Comparison of ENCODE assay signal across 15 mouse cellular contexts in genomic region chr3:148635101-148635500, GRCm38 (mm10).
DNase-seq lines count a peak whose midpoint lies in the region; ATAC-seq and TF ChIP-seq lines count a peak whose summit lies in the region.
"Had no signal": no experiment of that assay in that cellular context is flagged by ENCODE, and none has a peak within 500 bp of the region (broad histone marks: within the 10 kb centered on the region; RNA-seq: fewer than 3 reads in every experiment).

No protein-coding gene starts in this region.

- no peak overlapping the region for H3K4me2 ChIP-seq in lung, embryonic 14.5 days
- H3K4me2 ChIP-seq: liver, embryonic 11.5 days; neural tube, embryonic 12.5 days had no signal

- H3K9me3 ChIP-seq in lung, embryonic 14.5 days (ENCODE audit: low read depth, low read length) = no peaks in the 10 kb centered on the region
- H3K9me3 ChIP-seq in heart, embryonic 10.5 days = no peaks in the 10 kb centered on the region
- H3K9me3 ChIP-seq: neural tube, embryonic 12.5 days had no signal

- no peaks in the 10 kb centered on the region for H3K36me3 ChIP-seq in lung, embryonic 14.5 days (ENCODE audit: insufficient read depth)
- H3K36me3 ChIP-seq in heart, embryonic 10.5 days = no peaks in the 10 kb centered on the region
- H3K36me3 ChIP-seq: neural tube, embryonic 12.5 days had no signal

- ATAC-seq in lung, embryonic 14.5 days (ENCODE audit: insufficient read depth) = peak; percentile 55; the same call in 1 of the 2 replicates
- ATAC-seq: activated CD4-positive, CD25-positive, alpha-beta regulatory T cell, adult 4 months; hindbrain, embryonic 16.5 days had no signal

- no peaks in the 10 kb centered on the region for H3K27me3 ChIP-seq in lung, embryonic 14.5 days (ENCODE audit: insufficient read depth, low read length)
- no peaks in the 10 kb centered on the region for H3K27me3 ChIP-seq in heart, embryonic 10.5 days (ENCODE audit: insufficient read depth, poor library complexity, severe bottlenecking)
- H3K27me3 ChIP-seq: CH12.LX had no signal

- no peak for TF ChIP-seq CTCF in lung, embryonic 14.5 days (IDR thresholded peaks at IDR 0.05; ENCODE audit: low read depth)
- TF ChIP-seq CTCF in lung, adult 2 months (IDR thresholded peaks at IDR 0.05; ENCODE audit: insufficient read depth, low read length) = no peak

- intact Hi-C loops in heart, postnatal 36 days (cut with DNase I) = no loop called here

- H3K4me1 ChIP-seq in lung, embryonic 14.5 days (ENCODE audit: insufficient read depth) = peaks cover 3% of the 10 kb centered on the region; the same call in 1 of the 2 replicates
- no peaks in the 10 kb centered on the region for H3K4me1 ChIP-seq in lung, adult 2 months (ENCODE audit: control insufficient read depth, insufficient read depth, low read length)
- H3K4me1 ChIP-seq in heart, embryonic 10.5 days = peaks cover 6% of the 10 kb centered on the region; the same call in 1 of the 2 replicates
- H3K4me1 ChIP-seq: neural tube, embryonic 12.5 days had no signal

- WGBS in lung, embryonic 14.5 days = 42% methylated on average over 4 of the region's 4 CpGs
- 59% methylated on average over 4 of the region's 4 CpGs for WGBS in lung, adult 2 months
- WGBS in heart, embryonic 10.5 days = 51% methylated on average over 4 of the region's 4 CpGs

- H3K27ac ChIP-seq in lung, embryonic 14.5 days (ENCODE audit: low read depth) = no peak overlapping the region
- H3K27ac ChIP-seq in heart, embryonic 10.5 days = peak overlapping the region; percentile 10; the same call in 1 of the 2 replicates
- H3K27ac ChIP-seq: neural tube, embryonic 12.5 days had no signal

- peak; percentile 65 for DNase-seq in lung, embryonic 14.5 days
- no peak for DNase-seq in lung, adult 2 months
- DNase-seq in heart, embryonic 10.5 days (ENCODE audit: low spot score) = no peak
- DNase-seq in heart, postnatal 36 days = peak; percentile 18 to 28
- DNase-seq in lung, postnatal 4 days = peak; percentile 28 to 58
- DNase-seq in cerebellum, adult 9-11 months = no peak
- DNase-seq in kidney, adult 9 months = no peak
- DNase-seq: cerebellum, postnatal 25 days; kidney, adult 8-10 months; left cerebral cortex, postnatal 4 days had no signal

- H3K4me3 ChIP-seq in lung, embryonic 14.5 days (ENCODE audit: low read depth, low read length) = no peak overlapping the region
- H3K4me3 ChIP-seq in lung, adult 2 months (replicated peaks; ENCODE audit: extremely low read depth, low read depth, low read length) = no peak overlapping the region
- no peak overlapping the region for H3K4me3 ChIP-seq in heart, embryonic 10.5 days
- H3K4me3 ChIP-seq: neural tube, embryonic 12.5 days had no signal

- TF ChIP-seq POLR2A in lung, adult 2 months (IDR thresholded peaks at IDR 0.05; ENCODE audit: borderline replicate concordance, extremely low read depth, low read depth, low read length) = no peak

- H3K9ac ChIP-seq in lung, embryonic 14.5 days = no peak overlapping the region
- H3K9ac ChIP-seq: neural tube, embryonic 12.5 days had no signal

Comparison
In these comparisons a context has a peak if more than half of its experiments do, and no peak if none do; other contexts are left out.
1. DNase-seq: peak in lung, embryonic 14.5 days (single experiment), heart, postnatal 36 days (2 of 2) and lung, postnatal 4 days (2 of 2); none in lung, adult 2 months (single experiment), heart, embryonic 10.5 days (single experiment), cerebellum, adult 9-11 months (single experiment) and kidney, adult 9 months (single experiment).